Mouse (Mus musculus): ENCODE data around the gene Mllt11. TPM values are rescaled to one million over a fixed set of nuclear protein-coding genes. Genes with fewer than 3 reads are reported as not detected.

Gene Mllt11
- polyA plus RNA-seq, 1 experiment from 2014 or later = 4.3 TPM

DNA sequence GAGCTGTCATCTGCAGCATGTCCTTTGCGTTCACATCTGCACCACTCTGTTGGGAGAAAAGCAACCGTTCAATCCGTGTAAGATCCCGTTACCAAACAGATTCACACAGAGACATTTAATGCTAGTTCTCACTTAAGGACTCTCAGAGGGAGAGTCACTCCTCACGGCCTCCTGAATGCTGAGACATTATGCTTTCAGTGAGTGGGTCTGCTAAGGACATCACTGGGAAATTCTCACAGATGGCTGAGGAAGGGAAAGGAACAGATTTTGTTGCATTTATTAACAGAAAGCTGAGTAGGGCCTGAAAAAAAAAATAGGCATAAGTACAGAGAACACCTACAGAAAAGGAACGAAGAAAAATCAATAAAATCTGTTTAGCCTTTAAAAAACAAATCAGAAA, 28.1 kb downstream of the Mllt11 start:
- no peak overlapping the region for H3K9ac ChIP-seq
- no peak for ATAC-seq
- H3K4me1 ChIP-seq = no peaks in the 10 kb centered on the region
- no peak overlapping the region for H3K4me2 ChIP-seq
- H3K9me3 ChIP-seq (replicated peaks) = no peaks in the 10 kb centered on the region
- peaks cover 100% of the 10 kb centered on the region for H3K36me3 ChIP-seq
- H3K27ac ChIP-seq = no peak overlapping the region
- H3K27me3 ChIP-seq (replicated peaks) = no peaks in the 10 kb centered on the region
- 89% methylated on average over 6 of the region's 6 CpGs for WGBS (ENCODE audit: insufficient replicate concordance)
- H3K4me3 ChIP-seq = no peak overlapping the region

DNA sequence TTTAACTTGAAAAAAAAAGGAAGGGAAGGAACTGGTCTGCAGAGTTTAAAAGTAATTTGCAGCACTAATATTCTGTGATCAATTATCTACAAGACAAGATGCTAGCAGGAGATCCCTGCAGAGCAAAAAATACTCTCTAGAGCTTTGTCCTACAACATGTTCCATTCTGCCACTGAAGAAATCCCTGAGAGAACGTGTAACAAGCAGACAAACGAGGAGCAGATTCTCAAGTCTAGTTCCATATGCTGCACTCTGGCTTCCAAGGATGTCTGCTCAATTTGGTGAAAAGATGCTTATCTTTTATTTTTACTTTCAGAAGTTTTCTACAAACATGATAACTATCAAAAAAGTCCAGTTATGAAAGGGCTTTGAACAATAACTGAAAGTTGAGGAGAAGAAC, 31.4 kb downstream of the Mllt11 start:
- ATAC-seq = no peak
- Histone ChIP-seq H3K4me2 (no peak overlapping the region), H3K9ac (no peak overlapping the region), H3K4me1 (no peaks in the 10 kb centered on the region), H3K36me3 (peaks cover 100% of the 10 kb centered on the region), H3K4me3 (no peak overlapping the region), H3K9me3 (replicated peaks) (no peaks in the 10 kb centered on the region), H3K27me3 (replicated peaks) (no peaks in the 10 kb centered on the region), H3K27ac (no peak overlapping the region)
- WGBS (ENCODE audit: insufficient replicate concordance) = 76% methylated on average over 2 of the region's 2 CpGs

GRCm38 (mm10) chr3:95200132-95200531, 31.8 kb downstream of the Mllt11 start:
- Histone ChIP-seq H3K27me3 (replicated peaks) (no peaks in the 10 kb centered on the region), H3K9ac (no peak overlapping the region), H3K4me3 (no peak overlapping the region), H3K4me1 (no peaks in the 10 kb centered on the region), H3K9me3 (replicated peaks) (no peaks in the 10 kb centered on the region), H3K27ac (no peak overlapping the region), H3K4me2 (no peak overlapping the region), H3K36me3 (peaks cover 100% of the 10 kb centered on the region)
- ATAC-seq = no peak
- 84% methylated on average over 7 of the region's 7 CpGs for WGBS (ENCODE audit: insufficient replicate concordance)

GRCm38 (mm10) chr3:95199101-95199500, 32.9 kb downstream of the Mllt11 start:
- no peak overlapping the region for H3K27ac ChIP-seq
- H3K9ac ChIP-seq = no peak overlapping the region
- WGBS (ENCODE audit: insufficient replicate concordance) = 64% methylated on average over 1 of the region's 1 CpGs
- ATAC-seq = no peak
- no peaks in the 10 kb centered on the region for H3K9me3 ChIP-seq (replicated peaks)
- no peak overlapping the region for H3K4me2 ChIP-seq
- no peaks in the 10 kb centered on the region for H3K4me1 ChIP-seq
- H3K4me3 ChIP-seq = no peak overlapping the region
- H3K27me3 ChIP-seq (replicated peaks) = no peaks in the 10 kb centered on the region
- peaks cover 99% of the 10 kb centered on the region for H3K36me3 ChIP-seq

GRCm38 (mm10) chr3:95195772-95196171, 36.2 kb downstream of the Mllt11 start:
- Histone ChIP-seq H3K36me3 (peaks cover 96% of the 10 kb centered on the region), H3K27ac (no peak overlapping the region)
- WGBS (ENCODE audit: insufficient replicate concordance) = 86% methylated on average over 2 of the region's 2 CpGs

GRCm38 (mm10) chr3:95194721-95195135, 37.2 kb downstream of the Mllt11 start:
- Histone ChIP-seq H3K27ac (no peak overlapping the region), H3K4me2 (no peak overlapping the region), H3K4me1 (no peaks in the 10 kb centered on the region), H3K9me3 (replicated peaks) (no peaks in the 10 kb centered on the region), H3K9ac (no peak overlapping the region), H3K36me3 (peaks cover 96% of the 10 kb centered on the region), H3K4me3 (no peak overlapping the region), H3K27me3 (replicated peaks) (no peaks in the 10 kb centered on the region)
- 83% methylated on average over 6 of the region's 6 CpGs for WGBS (ENCODE audit: insufficient replicate concordance)
- no peak for ATAC-seq

More at GRCm38 (mm10) chr3:95195772-95196171, 36.2 kb downstream of the Mllt11 start:
- no peaks in the 10 kb centered on the region for H3K27me3 ChIP-seq (replicated peaks)
- no peak overlapping the region for H3K4me3 ChIP-seq
- H3K4me1 ChIP-seq = no peaks in the 10 kb centered on the region
- H3K9me3 ChIP-seq (replicated peaks) = no peaks in the 10 kb centered on the region
- H3K4me2 ChIP-seq = no peak overlapping the region
- no peak for ATAC-seq
- no peak overlapping the region for H3K9ac ChIP-seq

DNA sequence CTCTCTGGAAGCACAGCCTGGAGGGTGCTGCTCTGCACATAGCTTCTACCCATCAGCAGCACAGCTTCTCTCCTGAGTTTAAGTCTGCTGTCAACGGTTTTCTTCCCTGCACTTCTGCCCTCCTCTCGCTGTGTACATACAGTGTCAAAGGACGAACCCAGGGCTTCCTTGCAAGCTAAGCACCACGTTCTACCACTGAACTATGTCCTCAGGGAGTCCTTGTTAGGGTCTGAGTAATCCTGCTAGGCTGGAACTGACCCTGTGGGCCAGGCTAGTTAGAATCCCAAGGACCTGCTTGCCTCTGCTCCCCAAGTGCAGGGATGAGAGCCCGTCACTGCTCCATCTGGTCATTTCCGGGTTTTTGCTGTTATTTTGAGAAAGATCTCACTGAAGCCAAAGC, 45.1 kb downstream of the Mllt11 start:
- 89% methylated on average over 6 of the region's 6 CpGs for WGBS (ENCODE audit: insufficient replicate concordance)
- peaks cover 99% of the 10 kb centered on the region for H3K36me3 ChIP-seq
- H3K4me3 ChIP-seq = no peak overlapping the region

GRCm38 (mm10) chr3:95186100-95186499, 45.9 kb downstream of the Mllt11 start:
- no peak for ATAC-seq
- Histone ChIP-seq H3K4me2 (no peak overlapping the region), H3K36me3 (peaks cover 94% of the 10 kb centered on the region), H3K4me1 (no peaks in the 10 kb centered on the region), H3K27me3 (replicated peaks) (no peaks in the 10 kb centered on the region), H3K27ac (no peak overlapping the region), H3K9me3 (replicated peaks) (no peaks in the 10 kb centered on the region), H3K4me3 (no peak overlapping the region), H3K9ac (no peak overlapping the region)
- 91% methylated on average over 2 of the region's 2 CpGs for WGBS (ENCODE audit: insufficient replicate concordance)

More for the DNA sequence above, 45.1 kb downstream of the Mllt11 start:
- no peaks in the 10 kb centered on the region for H3K4me1 ChIP-seq
- no peak for ATAC-seq
- H3K9ac ChIP-seq = no peak overlapping the region
- H3K4me2 ChIP-seq = no peak overlapping the region
- H3K9me3 ChIP-seq (replicated peaks) = no peaks in the 10 kb centered on the region
- no peaks in the 10 kb centered on the region for H3K27me3 ChIP-seq (replicated peaks)
- H3K27ac ChIP-seq = no peak overlapping the region

DNA sequence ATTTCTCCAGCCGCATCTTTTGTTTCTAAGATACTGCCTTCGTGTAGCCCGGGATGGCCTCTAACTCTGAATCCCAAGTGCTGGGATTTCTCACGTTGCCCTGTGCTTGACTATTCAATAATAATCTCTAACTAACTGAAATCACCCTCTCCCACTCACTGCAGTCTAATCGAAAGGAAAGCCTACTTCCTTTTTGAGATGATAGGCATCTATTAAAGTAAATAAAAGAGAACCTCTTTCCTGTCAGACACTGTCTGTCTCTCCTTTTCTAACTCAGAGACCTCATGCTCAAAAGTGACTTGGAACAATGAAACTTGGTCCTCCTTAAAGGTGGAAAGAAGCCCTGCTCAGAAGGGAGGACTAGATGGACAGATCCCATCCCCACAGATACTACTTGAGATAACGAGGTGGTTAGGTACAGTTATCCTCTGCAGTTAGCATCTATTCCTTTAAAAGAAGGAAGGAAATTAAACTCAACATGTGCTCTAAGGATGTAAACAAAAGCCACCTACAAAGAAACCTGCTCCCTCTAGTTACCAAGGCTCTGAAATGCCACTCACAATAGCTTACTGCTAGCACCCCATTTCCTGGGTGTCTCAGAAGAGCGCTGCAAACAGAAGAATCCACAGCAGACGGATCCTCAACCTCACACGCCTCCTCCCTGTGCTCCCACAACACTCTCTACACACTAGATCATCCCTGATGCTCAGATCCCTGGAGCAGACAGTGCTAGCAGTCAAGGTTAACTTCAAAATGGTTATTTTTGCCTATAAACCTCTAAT, 47.0 kb downstream of the Mllt11 start:
- Histone ChIP-seq H3K36me3 (peaks cover 83% of the 10 kb centered on the region), H3K27me3 (replicated peaks) (no peaks in the 10 kb centered on the region), H3K4me1 (no peaks in the 10 kb centered on the region), H3K9me3 (replicated peaks) (no peaks in the 10 kb centered on the region), H3K4me3 (no peak overlapping the region), H3K4me2 (no peak overlapping the region), H3K9ac (no peak overlapping the region), H3K27ac (no peak overlapping the region)
- 83% methylated on average over 9 of the region's 9 CpGs for WGBS (ENCODE audit: insufficient replicate concordance)
- no peak for ATAC-seq

DNA sequence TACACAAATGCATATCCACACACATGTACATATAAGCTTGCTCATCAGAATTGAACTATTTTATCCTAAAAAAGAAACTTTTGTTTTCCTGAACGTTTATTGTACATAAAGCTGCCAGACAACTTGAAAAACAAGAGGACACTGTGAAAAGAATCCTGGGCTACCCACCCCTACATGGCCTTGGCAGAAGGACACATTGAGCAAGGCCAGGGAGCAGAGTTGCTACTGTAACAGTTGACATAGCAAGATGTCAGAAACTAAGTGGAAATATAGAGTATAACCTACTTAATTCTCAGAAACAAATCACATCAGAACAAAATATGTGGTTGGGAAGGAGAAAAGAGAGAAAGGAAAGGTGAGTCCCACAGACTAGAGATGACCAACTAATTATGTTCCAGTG, 50.1 kb downstream of the Mllt11 start:
- Histone ChIP-seq H3K27ac (no peak overlapping the region), H3K9ac (no peak overlapping the region), H3K9me3 (replicated peaks) (no peaks in the 10 kb centered on the region), H3K36me3 (peaks cover 51% of the 10 kb centered on the region), H3K4me3 (no peak overlapping the region), H3K4me1 (no peaks in the 10 kb centered on the region), H3K4me2 (no peak overlapping the region), H3K27me3 (replicated peaks) (peaks cover 15% of the 10 kb centered on the region; the same call in 1 of the 2 replicates)
- 55% methylated on average over 1 of the region's 1 CpGs for WGBS (ENCODE audit: insufficient replicate concordance)
- no peak for ATAC-seq

GRCm38 (mm10) chr3:95179890-95180289, 52.1 kb downstream of the Mllt11 start:
- Histone ChIP-seq H3K4me3 (no peak overlapping the region), H3K4me1 (no peaks in the 10 kb centered on the region), H3K36me3 (peaks cover 32% of the 10 kb centered on the region), H3K9ac (no peak overlapping the region), H3K4me2 (no peak overlapping the region), H3K9me3 (replicated peaks) (no peaks in the 10 kb centered on the region), H3K27ac (no peak overlapping the region), H3K27me3 (replicated peaks) (peaks cover 27% of the 10 kb centered on the region)
- WGBS (ENCODE audit: insufficient replicate concordance) = 58% methylated on average over 3 of the region's 3 CpGs
- no peak for ATAC-seq

DNA sequence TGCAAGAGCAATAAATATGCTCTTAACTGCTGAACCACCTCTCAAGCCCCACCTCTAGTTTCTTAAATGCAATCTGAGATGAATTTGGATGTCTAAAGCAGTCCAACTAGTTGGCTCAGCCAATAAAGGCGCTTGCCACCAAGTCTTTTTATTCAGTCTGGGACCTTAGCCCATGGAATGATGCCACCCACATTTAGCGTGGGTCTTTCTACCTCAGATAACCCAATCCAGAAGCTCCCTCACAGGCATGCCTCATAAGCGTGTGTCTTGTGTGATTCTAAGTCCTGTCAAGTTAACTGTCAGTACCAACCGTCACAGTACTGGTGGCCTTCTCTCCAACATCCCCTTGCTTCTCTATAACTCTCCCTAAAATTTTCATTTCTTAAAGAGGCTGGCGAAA, 53.0 kb downstream of the Mllt11 start:
- no peaks in the 10 kb centered on the region for H3K9me3 ChIP-seq (replicated peaks)
- H3K4me2 ChIP-seq = no peak overlapping the region
- no peak overlapping the region for H3K27ac ChIP-seq
- 71% methylated on average over 5 of the region's 5 CpGs for whole genome bisulfite sequencing (ENCODE audit: insufficient replicate concordance)
- H3K27me3 ChIP-seq (replicated peaks) = peaks cover 35% of the 10 kb centered on the region
- peaks cover 4% of the 10 kb centered on the region; the same call in 1 of the 2 replicates for H3K4me1 ChIP-seq
- no peak overlapping the region for H3K9ac ChIP-seq
- ATAC-seq = no peak
- peaks cover 22% of the 10 kb centered on the region for H3K36me3 ChIP-seq
- no peak overlapping the region for H3K4me3 ChIP-seq
